Mouse (Mus musculus): ENCODE results near the gene F11r. TPM values are rescaled to one million over a fixed set of nuclear protein-coding genes. Genes with fewer than 3 reads are reported as not detected.

F11r gene
- total RNA-seq, 2 experiments from 2014 or later: 4.9 to 5.3 TPM

DNA sequence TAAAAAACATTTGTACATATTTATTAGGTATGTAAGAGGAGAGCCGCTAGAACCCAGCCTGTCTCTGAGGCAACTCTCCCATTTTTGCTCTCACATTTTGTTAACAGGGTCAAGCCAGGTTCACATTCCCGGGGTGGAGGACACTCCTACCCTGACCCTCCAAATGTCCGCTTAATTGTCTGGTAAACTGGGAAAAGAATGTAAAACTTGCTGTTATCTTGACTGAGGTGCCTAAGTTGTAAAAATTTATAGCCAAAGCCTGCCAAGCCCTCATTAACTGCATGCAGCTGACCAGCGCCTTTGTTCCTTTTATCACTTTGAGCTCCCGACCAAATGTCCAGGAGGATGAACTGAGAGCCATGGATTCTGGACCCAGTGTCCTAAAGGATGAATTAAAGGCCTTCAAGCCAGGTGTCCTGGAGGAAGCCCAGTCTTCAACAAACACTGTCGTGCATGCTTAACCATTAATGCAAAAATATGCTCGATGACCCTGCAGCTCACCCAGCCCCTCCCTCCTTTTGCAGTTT, 2.0 kb upstream of the F11r start:
- intact Hi-C loops (cut with DNase I): no loop called here
- no peak for DNase-seq (ENCODE audit: low spot score in 2 of 2)

DNA sequence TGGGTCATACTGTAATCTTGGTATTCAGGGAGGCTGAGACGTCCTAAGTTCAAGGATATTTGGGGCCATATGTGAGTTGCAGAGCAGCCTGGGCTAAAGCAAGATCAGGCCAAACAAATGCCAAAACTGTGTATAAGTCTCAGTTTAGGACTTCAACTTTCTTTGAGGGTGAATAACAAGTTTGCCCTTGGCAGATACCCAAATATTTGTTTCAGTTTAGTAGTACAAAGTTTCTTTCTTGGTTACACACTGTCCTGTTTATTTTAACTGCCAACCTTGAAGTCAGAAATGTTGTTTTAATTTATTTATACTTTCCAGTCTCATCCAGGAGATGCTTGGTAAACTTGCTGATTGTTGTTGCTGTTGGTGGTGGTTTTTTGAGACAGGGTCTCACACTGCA, 1.4 kb upstream of the F11r start:
- intact Hi-C loops (cut with DNase I): no loop called here
- no peak for DNase-seq (ENCODE audit: low spot score in 2 of 2)

- intact Hi-C loops (cut with DNase I): no loop called here
These were observed 807 bp downstream of the F11r start for GRCm38 (mm10) chr1:171438014-171438670.

DNA sequence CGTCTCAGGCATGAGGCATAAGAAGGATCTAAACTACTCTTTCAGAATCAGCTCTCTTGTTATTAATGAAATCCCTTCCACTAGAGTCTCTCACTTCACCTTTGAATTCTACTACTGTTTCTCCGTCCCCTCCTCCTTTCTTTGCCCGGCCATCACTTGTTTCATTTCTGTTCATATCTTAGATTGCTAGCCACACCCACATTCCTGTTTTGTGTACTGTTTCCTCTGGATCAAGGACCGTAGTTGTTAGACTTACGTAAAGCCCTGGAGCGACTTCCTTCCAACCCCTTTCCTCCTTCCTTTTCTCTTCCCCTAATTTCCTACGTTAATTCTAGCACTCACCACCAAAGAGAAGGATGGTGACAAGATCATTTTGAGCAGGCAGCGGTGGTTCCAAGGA, 1.7 kb downstream of the F11r start:
- intact Hi-C loops (cut with DNase I): no loop called here
- no peak for DNase-seq (ENCODE audit: low spot score in 2 of 2)

More at GRCm38 (mm10) chr1:171438014-171438670, 807 bp downstream of the F11r start:
- no peak for DNase-seq (ENCODE audit: low spot score in 2 of 2)

- DNase-seq (ENCODE audit: low spot score in 2 of 2): no peak
These were observed 2.8 kb downstream of the F11r start for GRCm38 (mm10) chr1:171440025-171440725.

GRCm38 (mm10) chr1:171441466-171442412, 4.4 kb downstream of the F11r start:
- intact Hi-C loops (cut with DNase I): no loop called here
- no peak for DNase-seq (ENCODE audit: low spot score in 2 of 2)

More at GRCm38 (mm10) chr1:171440025-171440725, 2.8 kb downstream of the F11r start:
- intact Hi-C loops (cut with DNase I): no loop called here

GRCm38 (mm10) chr1:171442413-171442760, 5.1 kb downstream of the F11r start:
- no peak for DNase-seq (ENCODE audit: low spot score in 2 of 2)
- intact Hi-C loops (cut with DNase I): no loop called here

DNA sequence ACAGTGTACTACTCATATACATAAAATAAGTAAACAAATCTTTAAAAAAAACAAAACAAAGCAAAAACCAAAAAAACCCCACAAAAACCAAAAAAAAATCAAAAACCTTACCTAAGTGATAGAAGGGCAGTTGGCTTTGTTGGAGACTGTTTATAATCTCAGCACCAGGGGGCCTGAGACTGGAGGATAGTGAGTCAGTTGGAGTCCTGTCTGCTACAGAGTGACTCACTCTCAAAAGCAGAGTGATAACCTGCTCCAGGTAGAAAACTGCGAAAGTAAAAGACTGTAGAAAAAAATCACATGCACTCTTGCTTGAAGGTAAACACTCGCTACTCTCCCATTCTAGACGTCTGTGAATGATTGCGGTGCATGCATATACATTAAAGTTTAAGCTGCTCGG, 7.7 kb downstream of the F11r start:
- intact Hi-C loops (cut with DNase I): no loop called here
- no peak for DNase-seq (ENCODE audit: low spot score in 2 of 2)

DNA sequence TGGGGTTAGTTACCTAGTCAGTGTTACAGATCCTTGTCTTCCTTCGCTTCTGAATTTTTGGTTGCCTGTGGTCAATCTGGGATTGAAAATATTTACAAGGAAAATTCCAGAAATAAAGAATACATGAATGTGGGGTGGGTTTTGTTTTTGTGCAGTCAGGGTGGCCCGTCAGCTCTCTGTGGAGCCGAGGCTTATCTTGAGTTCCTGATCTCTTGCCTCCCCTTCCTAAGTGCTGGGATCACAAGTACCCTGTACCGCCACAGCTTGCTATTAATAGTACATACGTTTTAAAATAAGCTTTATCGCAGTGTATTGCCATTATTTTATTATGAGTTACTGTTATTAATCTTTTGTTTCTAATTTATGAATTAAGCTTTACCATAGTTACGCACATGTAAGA, 9.5 kb downstream of the F11r start:
- no peak for DNase-seq (ENCODE audit: low spot score in 2 of 2)
- intact Hi-C loops (cut with DNase I): no loop called here

DNA sequence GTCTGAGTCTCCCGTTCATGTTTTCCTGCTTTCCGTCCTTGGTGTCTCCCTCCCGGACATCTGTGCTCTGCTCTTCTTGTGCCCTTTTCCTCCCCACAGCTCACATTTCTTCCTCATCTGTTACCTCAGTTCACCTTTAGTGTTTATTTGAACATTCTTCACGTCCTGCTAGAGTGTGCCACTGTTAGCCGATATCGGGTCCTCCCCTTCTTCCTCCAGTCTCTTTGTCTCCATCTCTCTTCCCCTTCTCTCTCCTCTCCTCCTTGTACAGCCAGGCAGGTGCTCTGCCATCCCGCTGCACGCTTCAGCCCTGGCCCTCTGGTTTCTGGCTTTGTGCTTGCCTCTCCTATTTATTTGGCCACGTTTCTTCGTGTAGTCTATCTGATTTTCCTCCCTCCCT, 10.4 kb downstream of the F11r start:
- no peak for DNase-seq (ENCODE audit: low spot score in 2 of 2)
- intact Hi-C loops (cut with DNase I): no loop called here

DNA sequence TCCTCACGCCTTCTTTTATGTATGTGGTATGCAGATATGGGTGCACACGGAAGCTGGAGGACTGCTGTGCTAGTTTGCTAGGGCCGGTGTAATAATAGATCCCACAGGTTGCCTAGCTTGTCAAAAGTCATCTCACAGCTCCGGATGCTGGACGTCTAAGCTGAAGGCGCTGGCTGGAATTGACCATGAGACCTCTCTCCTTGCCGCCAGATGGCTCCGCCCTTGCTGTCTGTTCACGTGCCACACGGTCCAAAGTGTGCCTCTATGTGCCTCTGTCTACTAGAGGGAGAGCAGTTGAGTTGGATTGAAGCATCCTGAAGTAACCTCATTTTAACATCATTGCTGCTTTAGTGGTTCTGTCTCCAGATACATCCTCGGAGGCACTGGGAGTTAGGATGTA, 12.7 kb downstream of the F11r start:
- intact Hi-C loops (cut with DNase I): no loop called here
- DNase-seq (ENCODE audit: low spot score in 2 of 2): no peak

DNA sequence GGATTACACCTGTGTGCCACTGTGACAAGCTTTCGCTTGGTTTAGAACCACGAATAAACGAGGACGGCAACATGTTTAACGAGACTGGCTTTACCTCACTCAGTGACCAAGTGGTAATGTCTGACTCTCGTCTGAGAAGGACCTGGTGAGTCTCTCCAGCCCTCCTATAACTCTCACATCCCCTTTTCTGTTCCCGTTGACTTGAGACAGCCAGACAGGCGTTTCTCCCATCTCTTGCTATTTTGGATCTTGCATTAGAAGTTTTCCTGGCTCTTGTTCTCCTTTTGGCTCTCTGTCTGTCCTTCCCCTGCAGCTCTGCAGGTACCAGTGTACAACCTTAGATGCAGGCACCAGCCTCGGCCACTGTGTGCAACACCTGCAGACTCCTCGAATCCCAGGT, 13.7 kb downstream of the F11r start:
- intact Hi-C loops (cut with DNase I): no loop called here
- DNase-seq (ENCODE audit: low spot score in 2 of 2): no peak

- intact Hi-C loops (cut with DNase I): no loop called here
- no peak for DNase-seq (ENCODE audit: low spot score in 2 of 2)
These were observed 15.2 kb downstream of the F11r start for GRCm38 (mm10) chr1:171452522-171452921.

- intact Hi-C loops (cut with DNase I): no loop called here
- DNase-seq (ENCODE audit: low spot score in 2 of 2): no peak
These were observed 15.6 kb downstream of the F11r start for GRCm38 (mm10) chr1:171452923-171453322.

- intact Hi-C loops (cut with DNase I): no loop called here
- DNase-seq (ENCODE audit: low spot score in 2 of 2): no peak
These were observed 17.6 kb downstream of the F11r start for GRCm38 (mm10) chr1:171454926-171455325.

DNA sequence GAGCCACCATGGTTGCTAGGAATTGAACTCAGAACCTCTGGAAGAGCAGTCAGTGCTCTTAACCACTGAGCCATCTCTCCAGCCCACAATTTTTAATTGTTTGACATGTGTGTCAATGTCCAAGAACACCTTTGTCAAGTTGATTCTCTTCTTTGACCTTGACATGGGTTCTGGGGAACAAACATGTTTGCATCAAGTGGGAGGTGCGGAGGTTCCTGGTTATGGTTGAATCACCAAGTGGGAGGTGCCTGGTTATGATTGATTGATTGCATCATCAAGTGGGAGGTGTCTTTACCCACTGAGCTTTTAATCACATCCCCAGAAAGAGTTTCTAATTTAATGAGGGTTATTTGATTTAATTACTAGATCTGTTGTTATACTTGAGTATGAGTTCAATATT, 20.2 kb downstream of the F11r start:
- intact Hi-C loops (cut with DNase I): no loop called here

GRCm38 (mm10) chr1:171459791-171460190, 22.5 kb downstream of the F11r start:
- intact Hi-C loops (cut with DNase I): no loop called here
- no peak for DNase-seq (ENCODE audit: low spot score in 2 of 2)

More for the DNA sequence above, 20.2 kb downstream of the F11r start:
- DNase-seq (ENCODE audit: low spot score in 2 of 2): no peak

GRCm38 (mm10) chr1:171460551-171461503, 23.5 kb downstream of the F11r start:
- intact Hi-C loops (cut with DNase I): no loop called here
- DNase-seq (ENCODE audit: low spot score in 2 of 2): no peak

- intact Hi-C loops (cut with DNase I): no loop called here
- DNase-seq (ENCODE audit: low spot score in 2 of 2): no peak
These were observed 25.8 kb downstream of the F11r start for GRCm38 (mm10) chr1:171463133-171463532.
